Mouse (Mus musculus): ENCODE measurements at regions not wholly inside any gene's neighbourhood (a gene's known extent, or its start where the extent isn't known, plus 50 kb on each side); places are given as distances from the start of the nearest gene placed in this dataset.

DNA sequence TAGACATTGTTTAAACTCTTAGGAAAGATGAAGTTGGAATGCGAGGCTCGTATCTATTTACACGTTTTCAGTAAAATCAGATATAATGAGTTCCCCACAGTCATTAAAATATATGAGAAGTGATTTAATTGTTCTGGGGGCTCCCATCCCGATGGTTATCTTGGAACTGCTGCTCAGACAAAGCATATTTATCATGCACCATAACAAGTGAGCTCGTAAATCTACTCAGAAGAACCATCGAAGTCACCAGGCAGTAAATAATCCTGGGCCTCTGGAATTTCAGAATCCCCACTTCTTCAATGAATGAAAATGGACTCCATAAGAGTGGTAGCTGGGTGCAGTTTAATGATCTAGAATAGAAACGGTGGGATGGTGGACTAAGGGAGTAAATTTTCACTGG lies 725.7 kb downstream of the Fat4 start:
- TF ChIP-seq CTCF (IDR thresholded peaks at IDR 0.05; ENCODE audit: low read depth), result no peak
- TF ChIP-seq EP300 (optimal IDR thresholded peaks at IDR 0.05), result no peak
- no peak overlapping the region for H3K4me2 ChIP-seq (replicated peaks; ENCODE audit: low read depth)
- H3K9ac ChIP-seq (ENCODE audit: low read length), result no peak overlapping the region
- no peak overlapping the region for H3K4me3 ChIP-seq (ENCODE audit: low read depth, low read length)
- H3K9me3 ChIP-seq (ENCODE audit: control insufficient read depth, low read length), result no peaks in the 10 kb centered on the region
- no peaks in the 10 kb centered on the region for H3K4me1 ChIP-seq (replicated peaks; ENCODE audit: control insufficient read depth, insufficient read depth)
- ATAC-seq (ENCODE audit: low FRiP score, low TSS enrichment) (no peak), DNase-seq (ENCODE audit: low spot score) (no peak)
- no peaks in the 10 kb centered on the region for H3K27me3 ChIP-seq (ENCODE audit: control insufficient read depth, insufficient read depth, low read length)
- H3K27ac ChIP-seq (replicated peaks), result no peak overlapping the region
- 56% methylated on average over 7 of the region's 7 CpGs for whole genome bisulfite sequencing
- no peaks in the 10 kb centered on the region for H3K36me3 ChIP-seq (ENCODE audit: control insufficient read depth, insufficient read depth, low read length)

DNA sequence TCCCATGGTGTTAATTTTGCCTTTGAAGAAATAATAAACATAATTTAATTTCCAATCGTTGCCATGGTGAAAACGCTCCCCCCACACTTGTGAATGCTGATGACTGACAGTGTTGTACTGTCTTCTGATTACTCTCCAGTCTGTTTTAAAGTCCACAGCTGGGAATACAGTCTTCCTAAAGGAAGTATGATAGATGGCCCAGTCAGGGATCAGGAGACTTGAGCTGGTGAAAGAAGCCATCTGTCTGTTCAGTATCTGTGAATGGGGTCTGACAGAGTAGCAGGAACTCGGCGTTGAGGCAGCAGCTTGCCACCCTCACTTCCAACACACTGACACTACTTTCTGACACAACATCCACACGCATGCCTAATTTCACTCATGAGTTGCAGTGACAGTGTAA lies 751.2 kb downstream of the Fat4 start:
- Histone ChIP-seq H3K27me3 (ENCODE audit: control insufficient read depth, insufficient read depth, low read length) (no peaks in the 10 kb centered on the region), H3K4me3 (ENCODE audit: low read depth, low read length) (no peak overlapping the region), H3K36me3 (ENCODE audit: control insufficient read depth, insufficient read depth, low read length) (no peaks in the 10 kb centered on the region), H3K4me1 (replicated peaks; ENCODE audit: control insufficient read depth, insufficient read depth) (no peaks in the 10 kb centered on the region), H3K4me2 (replicated peaks; ENCODE audit: low read depth) (no peak overlapping the region), H3K9me3 (ENCODE audit: control insufficient read depth, low read length) (no peaks in the 10 kb centered on the region), H3K27ac (replicated peaks) (no peak overlapping the region), H3K9ac (ENCODE audit: low read length) (no peak overlapping the region)
- 50% methylated on average over 5 of the region's 5 CpGs for WGBS
- DNase-seq (ENCODE audit: low spot score), result no peak
- no peak for TF ChIP-seq EP300 (optimal IDR thresholded peaks at IDR 0.05)
- no peak for TF ChIP-seq CTCF (IDR thresholded peaks at IDR 0.05; ENCODE audit: low read depth)
- ATAC-seq (ENCODE audit: low FRiP score, low TSS enrichment), result no peak

DNA sequence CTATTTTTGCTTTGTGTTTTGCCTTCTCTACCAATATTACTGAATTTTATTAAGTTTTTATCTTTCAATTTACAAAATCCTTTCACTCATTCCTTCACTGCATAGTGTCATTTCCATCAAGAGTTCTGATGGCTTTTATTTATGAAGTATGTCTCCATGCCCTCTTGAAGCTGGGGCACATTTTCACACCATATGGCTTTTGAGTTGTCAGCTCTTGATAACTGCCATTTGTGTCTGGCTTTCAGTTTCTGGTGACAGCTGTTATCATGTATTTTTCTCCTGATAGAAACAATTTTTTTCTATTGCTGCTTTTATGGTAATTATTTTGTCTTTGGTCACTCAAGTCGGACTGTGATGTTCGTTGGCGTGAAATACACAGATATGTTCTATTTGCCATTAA lies 756.5 kb downstream of the Fat4 start:
- H3K36me3 ChIP-seq (ENCODE audit: control insufficient read depth, insufficient read depth, low read length), result no peaks in the 10 kb centered on the region
- DNase-seq (ENCODE audit: low spot score) (no peak), ATAC-seq (ENCODE audit: low FRiP score, low TSS enrichment) (no peak)
- H3K27ac ChIP-seq (replicated peaks), result no peak overlapping the region
- no peak overlapping the region for H3K4me3 ChIP-seq (ENCODE audit: low read depth, low read length)
- TF ChIP-seq EP300 (optimal IDR thresholded peaks at IDR 0.05), result no peak
- no peak for TF ChIP-seq CTCF (IDR thresholded peaks at IDR 0.05; ENCODE audit: low read depth)
- WGBS, result 80% methylated on average over 3 of the region's 3 CpGs
- no peaks in the 10 kb centered on the region for H3K9me3 ChIP-seq (ENCODE audit: control insufficient read depth, low read length)
- no peaks in the 10 kb centered on the region for H3K27me3 ChIP-seq (ENCODE audit: control insufficient read depth, insufficient read depth, low read length)
- no peak overlapping the region for H3K9ac ChIP-seq (ENCODE audit: low read length)
- no peaks in the 10 kb centered on the region for H3K4me1 ChIP-seq (replicated peaks; ENCODE audit: control insufficient read depth, insufficient read depth)
- no peak overlapping the region for H3K4me2 ChIP-seq (replicated peaks; ENCODE audit: low read depth)

DNA sequence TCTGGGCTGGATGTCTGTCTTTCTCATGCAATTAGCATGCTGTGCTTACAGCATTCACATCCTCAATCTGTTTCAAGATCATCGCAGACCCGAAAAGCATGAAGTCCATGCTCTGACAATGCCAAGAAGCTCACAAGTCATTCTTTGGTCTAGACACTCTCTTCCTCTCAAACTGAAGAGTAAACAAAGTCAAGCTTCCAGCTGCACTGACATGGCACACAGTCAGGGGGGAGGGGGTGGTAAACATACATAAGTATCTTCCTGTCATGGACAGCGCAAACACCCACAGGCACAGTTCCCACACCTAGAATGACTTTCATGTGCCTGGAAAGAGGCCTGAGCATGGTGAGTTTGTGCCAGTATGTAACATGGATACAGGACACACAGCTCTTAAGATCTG lies 780.1 kb downstream of the Fat4 start:
- Histone ChIP-seq H3K4me2 (replicated peaks; ENCODE audit: low read depth) (no peak overlapping the region), H3K36me3 (ENCODE audit: control insufficient read depth, insufficient read depth, low read length) (no peaks in the 10 kb centered on the region), H3K9ac (ENCODE audit: low read length) (no peak overlapping the region), H3K27me3 (ENCODE audit: control insufficient read depth, insufficient read depth, low read length) (no peaks in the 10 kb centered on the region), H3K9me3 (ENCODE audit: control insufficient read depth, low read length) (no peaks in the 10 kb centered on the region), H3K27ac (replicated peaks) (no peak overlapping the region), H3K4me1 (replicated peaks; ENCODE audit: control insufficient read depth, insufficient read depth) (no peaks in the 10 kb centered on the region), H3K4me3 (ENCODE audit: low read depth, low read length) (no peak overlapping the region)
- 54% methylated on average over 3 of the region's 3 CpGs for WGBS
- TF ChIP-seq EP300 (optimal IDR thresholded peaks at IDR 0.05) (no peak), CTCF (IDR thresholded peaks at IDR 0.05; ENCODE audit: low read depth) (no peak)
- no peak for DNase-seq (ENCODE audit: low spot score)
- ATAC-seq (ENCODE audit: low FRiP score, low TSS enrichment), result no peak

DNA sequence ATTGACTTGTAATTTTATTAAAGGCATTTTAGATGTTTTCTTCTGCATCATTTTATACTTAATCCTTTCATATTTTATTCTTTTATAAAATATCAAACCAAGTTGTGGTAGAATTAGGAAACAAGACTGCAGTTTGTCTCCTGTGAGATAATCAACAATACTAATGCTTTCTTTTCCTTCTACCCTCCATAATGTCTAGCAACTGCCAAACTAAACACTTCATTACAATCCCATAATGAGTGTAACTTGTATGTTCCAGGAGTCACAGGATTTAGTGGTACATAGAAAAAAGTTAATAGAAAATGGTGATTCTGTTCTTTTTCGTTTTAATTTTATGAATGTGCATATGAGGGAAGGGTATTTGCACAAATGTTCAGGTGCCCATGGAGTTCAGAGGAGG lies 782.4 kb downstream of the Fat4 start:
- H3K9ac ChIP-seq (ENCODE audit: low read length), result no peak overlapping the region
- ATAC-seq (ENCODE audit: low FRiP score, low TSS enrichment), result no peak
- DNase-seq (ENCODE audit: low spot score), result no peak
- H3K4me3 ChIP-seq (ENCODE audit: low read depth, low read length), result no peak overlapping the region
- no peaks in the 10 kb centered on the region for H3K36me3 ChIP-seq (ENCODE audit: control insufficient read depth, insufficient read depth, low read length)
- H3K27ac ChIP-seq (replicated peaks), result no peak overlapping the region
- H3K27me3 ChIP-seq (ENCODE audit: control insufficient read depth, insufficient read depth, low read length), result no peaks in the 10 kb centered on the region
- H3K9me3 ChIP-seq (ENCODE audit: control insufficient read depth, low read length), result no peaks in the 10 kb centered on the region
- no peak overlapping the region for H3K4me2 ChIP-seq (replicated peaks; ENCODE audit: low read depth)
- TF ChIP-seq CTCF (IDR thresholded peaks at IDR 0.05; ENCODE audit: low read depth), result no peak
- no peak for TF ChIP-seq EP300 (optimal IDR thresholded peaks at IDR 0.05)
- H3K4me1 ChIP-seq (replicated peaks; ENCODE audit: control insufficient read depth, insufficient read depth), result no peaks in the 10 kb centered on the region
- 69% methylated on average over 1 of the region's 1 CpGs for WGBS

DNA sequence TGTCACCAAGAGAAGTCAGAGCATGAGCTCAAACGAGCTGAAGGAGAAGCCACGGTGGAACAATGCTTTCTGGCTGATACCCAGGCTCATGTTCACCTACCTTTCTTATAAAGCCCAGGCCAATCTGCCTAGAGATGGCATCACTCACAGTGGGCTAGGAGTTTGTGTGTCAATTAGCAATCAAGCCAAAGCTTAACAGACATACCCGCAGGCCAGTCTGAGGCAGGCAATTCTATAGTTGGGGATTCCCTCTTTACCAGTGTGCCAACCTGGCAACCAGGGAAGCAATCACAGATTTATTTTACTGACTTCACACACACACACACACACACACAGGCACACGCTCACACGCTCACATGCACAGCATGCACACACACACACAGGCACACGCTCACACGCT lies 787.3 kb downstream of the Fat4 start:
- Histone ChIP-seq H3K4me1 (replicated peaks; ENCODE audit: control insufficient read depth, insufficient read depth) (no peaks in the 10 kb centered on the region), H3K36me3 (ENCODE audit: control insufficient read depth, insufficient read depth, low read length) (no peaks in the 10 kb centered on the region), H3K9me3 (ENCODE audit: control insufficient read depth, low read length) (no peaks in the 10 kb centered on the region), H3K9ac (ENCODE audit: low read length) (no peak overlapping the region), H3K4me2 (replicated peaks; ENCODE audit: low read depth) (no peak overlapping the region), H3K27ac (replicated peaks) (no peak overlapping the region), H3K27me3 (ENCODE audit: control insufficient read depth, insufficient read depth, low read length) (no peaks in the 10 kb centered on the region), H3K4me3 (ENCODE audit: low read depth, low read length) (no peak overlapping the region)
- no peak for ATAC-seq (ENCODE audit: low FRiP score, low TSS enrichment)
- 94% methylated on average over 7 of the region's 7 CpGs for WGBS
- no peak for TF ChIP-seq CTCF (IDR thresholded peaks at IDR 0.05; ENCODE audit: low read depth)
- TF ChIP-seq EP300 (optimal IDR thresholded peaks at IDR 0.05), result no peak
- no peak for DNase-seq (ENCODE audit: low spot score)

Data from stomach, postnatal 0 days (tissue).